Mouse (Mus musculus): ENCODE results near the gene Vcan.

Gene Vcan

DNA sequence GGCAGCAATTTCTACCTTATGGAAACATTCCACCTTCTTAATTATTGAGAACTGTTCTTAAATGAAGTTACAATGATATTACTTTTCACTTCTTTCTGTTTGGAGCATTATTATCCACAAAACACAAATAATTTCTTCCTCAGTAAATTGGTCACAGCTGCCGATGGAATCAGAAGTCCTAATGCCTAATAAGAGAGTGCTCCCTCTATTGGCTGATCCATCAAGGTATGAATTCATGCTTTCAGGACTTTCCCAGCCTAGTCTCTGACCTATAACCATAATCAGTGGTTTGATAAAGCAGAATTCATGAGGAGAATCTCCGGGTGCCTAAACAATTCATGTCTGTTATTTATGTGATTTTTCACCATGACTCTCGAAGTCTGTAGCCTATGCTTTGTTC is 123.2 kb downstream of the Vcan start:
- no peak for DNase-seq (ENCODE audit: low read depth in 1 of 2, low spot score in 2 of 2)

DNA sequence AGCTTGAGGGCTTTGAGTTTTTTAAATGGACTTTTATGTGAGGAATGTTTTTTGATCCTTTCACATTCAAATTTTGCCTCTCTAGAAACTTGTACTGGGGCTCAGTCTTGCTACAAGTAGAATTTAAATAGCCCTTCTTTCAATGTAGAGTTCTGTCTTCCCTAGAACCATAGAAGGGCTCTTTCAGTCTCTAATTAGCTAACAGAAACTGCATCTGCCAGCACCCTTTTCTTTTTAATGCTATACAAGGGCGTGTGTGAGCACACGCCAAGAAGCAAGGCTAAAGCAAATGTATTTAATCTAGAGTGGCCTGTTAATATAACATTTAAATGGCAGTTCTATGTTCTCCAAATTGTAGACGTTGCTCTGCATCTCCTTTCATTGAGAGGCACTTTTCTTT is 134.9 kb downstream of the Vcan start:
- DNase-seq (ENCODE audit: low read depth in 1 of 2, low spot score in 2 of 2), result no peak

Measured in monocyte, adult 2 months (primary cell).